Mouse (Mus musculus) kidney, postnatal 4 days (tissue): ENCODE measurements around the gene Reck.

Source experiments
- DNase-seq, 2 experiments: peaks; one replicate each; pipeline ENCODE4 v3.0.0; 2021; ENCODE audit warnings: mixed read lengths in 2 of 2

The Reck gene

DNA sequence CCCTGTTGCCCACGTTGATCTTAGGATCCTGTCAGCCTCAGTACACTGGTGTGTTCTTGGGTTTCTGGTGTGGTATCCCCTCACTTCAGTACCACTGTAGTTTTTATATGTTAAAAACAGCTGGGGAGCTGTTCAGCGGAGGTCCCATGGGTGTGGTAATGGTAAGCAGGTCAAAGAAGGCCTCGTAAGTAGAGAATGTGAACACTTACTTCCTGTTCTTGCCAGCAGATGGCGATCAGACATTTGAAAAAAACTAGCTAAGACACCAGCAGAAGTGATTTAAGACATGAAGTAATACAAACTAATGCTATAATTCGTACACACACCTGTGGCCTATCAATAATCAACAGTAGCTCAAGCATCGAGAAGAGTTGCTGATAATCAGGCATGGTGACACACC is 31.1 kb downstream of the Reck start:
- DNase-seq = peak; percentile 34 to 54

- no peak for DNase-seq
These were observed 42.9 kb downstream of the Reck start for GRCm38 (mm10) chr4:43918221-43918620.

GRCm38 (mm10) chr4:43920602-43921001 is 45.3 kb downstream of the Reck start:
- DNase-seq = no peak

- no peak for DNase-seq
These were observed 49.8 kb downstream of the Reck start for GRCm38 (mm10) chr4:43925125-43925524.

- peak; percentile 93 for DNase-seq
These were observed 50.4 kb downstream of the Reck start for GRCm38 (mm10) chr4:43925779-43926178.

DNA sequence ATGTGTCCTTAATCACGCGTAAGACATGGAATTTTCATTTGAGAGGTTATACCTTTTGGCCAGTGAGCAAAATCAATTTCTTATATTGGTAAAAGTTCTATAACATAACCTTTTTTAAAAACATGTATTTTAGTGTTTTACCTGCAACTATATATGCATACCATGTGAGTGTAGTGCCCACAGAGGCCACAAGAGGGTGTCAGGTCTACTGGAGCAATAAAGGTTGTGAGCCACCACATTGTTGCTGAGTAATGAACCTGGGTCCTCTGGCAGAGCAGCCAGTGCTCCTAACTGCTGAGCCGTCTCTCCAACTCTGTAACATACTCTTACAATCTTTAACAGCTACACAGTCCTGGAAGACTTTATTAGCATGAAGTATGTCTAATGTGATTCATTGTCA is 52.5 kb downstream of the Reck start:
- peak; percentile 69 to 71 for DNase-seq

- no peak for DNase-seq
These were observed 56.5 kb downstream of the Reck start for GRCm38 (mm10) chr4:43931877-43932276.

DNA sequence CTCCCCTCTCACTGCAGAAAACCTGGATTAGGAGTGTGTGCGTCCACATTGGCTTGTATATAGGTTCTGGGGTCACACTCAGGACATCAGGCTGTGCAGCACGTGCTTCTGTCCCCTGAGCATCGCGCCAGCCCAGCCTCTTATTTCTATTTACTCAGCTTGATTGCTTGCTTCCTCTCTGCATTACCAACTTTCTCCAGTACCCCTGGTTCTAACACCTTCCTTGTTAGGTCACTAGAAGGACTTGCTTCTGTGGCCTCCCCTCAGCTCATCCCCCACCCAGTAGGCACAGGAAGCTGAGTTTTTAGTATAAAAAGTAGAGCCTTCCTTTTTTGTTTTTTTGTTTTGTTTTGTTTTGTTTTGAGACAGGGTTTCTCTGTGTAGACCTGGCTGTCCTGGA is 60.9 kb downstream of the Reck start:
- DNase-seq = no peak

GRCm38 (mm10) chr4:43936749-43937674 is 61.7 kb downstream of the Reck start:
- DNase-seq = no peak

DNA sequence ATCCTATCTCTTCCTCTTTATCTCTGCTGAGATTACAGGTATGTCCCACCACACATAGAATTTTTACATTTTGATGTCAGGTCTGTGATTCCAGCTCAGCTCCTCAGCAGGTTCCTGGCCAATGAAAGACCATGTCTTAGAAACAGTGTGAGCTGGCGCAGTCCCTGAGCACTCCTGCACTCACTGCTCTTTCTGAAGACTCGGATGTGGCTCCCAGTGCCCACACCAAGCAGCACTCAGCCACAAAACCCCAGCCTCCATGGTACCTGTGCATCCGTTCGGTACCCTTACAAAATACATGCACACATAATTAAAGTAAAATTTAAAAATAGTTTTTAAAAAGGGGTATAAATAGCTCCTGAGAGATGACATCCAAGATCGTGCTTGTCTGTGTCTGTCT is 66.0 kb downstream of the Reck start:
- DNase-seq = no peak

GRCm38 (mm10) chr4:43942421-43942820 is 67.1 kb downstream of the Reck start:
- DNase-seq = no peak

- no peak for DNase-seq
These were observed 72.2 kb downstream of the Reck start for GRCm38 (mm10) chr4:43947571-43947970.

GRCm38 (mm10) chr4:43957292-43957845 is 82.0 kb downstream of the Reck start, which contains the start of gene Glipr2:
Gene Glipr2 (plus strand): TSS chr4:43957401.
- peak; percentile 93 to 95 for DNase-seq

- DNase-seq = peak; percentile 83 to 86
These were observed 82.6 kb downstream of the Reck start for GRCm38 (mm10) chr4:43957846-43958461.

GRCm38 (mm10) chr4:43959523-43960179 is 84.3 kb downstream of the Reck start:
- DNase-seq = no peak

DNA sequence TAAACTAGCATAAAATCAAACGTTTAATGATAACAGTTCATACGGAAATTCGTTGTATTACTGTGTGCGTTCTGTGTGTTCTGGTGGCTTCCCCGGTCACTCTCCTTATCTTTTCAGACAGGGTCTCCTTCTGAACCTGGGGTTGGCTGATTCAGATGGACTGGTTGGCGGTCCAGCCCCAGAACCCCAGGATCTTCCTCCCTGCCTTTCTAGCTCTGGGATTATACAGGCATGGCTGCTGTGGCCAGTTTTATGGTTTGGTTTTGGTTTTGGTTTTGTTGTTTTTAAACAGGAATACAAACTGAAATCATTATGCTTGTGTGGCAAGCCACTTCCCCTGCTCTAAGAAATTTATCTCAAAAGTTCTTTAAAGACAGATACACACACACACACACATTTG is 84.9 kb downstream of the Reck start:
- DNase-seq = no peak

DNA sequence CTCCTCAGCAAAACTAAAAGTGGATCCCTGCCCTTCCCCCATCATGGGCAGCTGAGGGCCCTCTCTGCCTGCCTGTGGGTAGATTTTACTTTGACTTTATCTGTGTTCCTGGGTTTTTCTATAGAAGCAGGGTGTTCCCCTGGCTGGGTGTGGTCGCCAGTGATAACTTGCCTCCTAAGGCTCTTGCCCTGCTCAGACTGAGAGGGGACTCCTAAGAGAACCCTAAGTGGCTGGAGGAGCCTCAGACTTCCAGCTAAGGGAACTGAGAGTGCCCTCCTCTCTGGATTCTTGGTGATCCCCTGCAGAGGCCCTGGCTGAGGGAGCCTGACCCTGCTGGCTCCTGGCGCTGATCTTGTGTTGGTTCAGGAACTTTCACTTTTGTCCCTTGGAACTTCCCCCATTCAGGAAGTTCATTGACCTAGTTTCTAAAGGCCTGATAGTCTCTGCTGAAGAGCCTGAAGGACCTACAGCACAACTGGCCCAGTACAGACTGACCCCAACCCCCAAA is 89.0 kb downstream of the Reck start:
- peak in 1 of 2 experiments; percentile 38 for DNase-seq

DNA sequence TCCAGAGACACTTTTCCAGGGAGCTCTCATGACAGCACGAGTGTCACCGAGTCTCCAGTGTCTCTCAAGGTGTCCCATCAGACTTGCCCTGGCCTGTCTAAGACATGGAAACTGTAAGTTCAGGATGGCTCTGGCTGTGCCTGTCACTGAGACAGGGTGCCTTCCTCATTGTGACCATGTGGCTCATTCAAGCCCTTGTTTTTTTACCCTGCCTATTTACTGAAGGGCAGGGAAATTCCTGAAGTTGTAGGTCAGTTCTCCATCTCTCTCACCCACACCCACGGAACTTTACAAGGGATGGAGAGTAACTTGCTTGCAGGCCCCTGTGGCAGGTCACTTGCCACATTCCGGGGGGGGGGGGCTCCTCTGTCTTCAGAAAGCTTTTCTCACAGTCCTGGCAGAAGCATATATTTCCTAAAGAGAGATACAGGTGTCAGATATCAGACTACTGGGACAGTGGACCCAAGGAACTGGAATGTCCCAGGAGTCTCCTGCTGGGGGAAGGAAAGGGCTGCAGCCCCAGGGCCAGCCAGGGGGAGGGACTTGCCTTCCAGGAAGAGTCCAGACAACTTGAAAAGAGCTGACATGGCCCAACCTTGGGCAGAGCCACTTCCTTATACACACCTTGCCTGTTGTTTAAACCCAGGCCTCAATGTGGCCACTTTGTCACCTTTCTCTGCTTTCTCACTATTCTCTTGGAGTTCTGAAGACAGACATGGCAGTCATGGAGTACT is 89.8 kb downstream of the Reck start:
- peak in 1 of 2 experiments; percentile 52 for DNase-seq

- DNase-seq = no peak
These were observed 90.7 kb downstream of the Reck start for GRCm38 (mm10) chr4:43965856-43966535.

DNA sequence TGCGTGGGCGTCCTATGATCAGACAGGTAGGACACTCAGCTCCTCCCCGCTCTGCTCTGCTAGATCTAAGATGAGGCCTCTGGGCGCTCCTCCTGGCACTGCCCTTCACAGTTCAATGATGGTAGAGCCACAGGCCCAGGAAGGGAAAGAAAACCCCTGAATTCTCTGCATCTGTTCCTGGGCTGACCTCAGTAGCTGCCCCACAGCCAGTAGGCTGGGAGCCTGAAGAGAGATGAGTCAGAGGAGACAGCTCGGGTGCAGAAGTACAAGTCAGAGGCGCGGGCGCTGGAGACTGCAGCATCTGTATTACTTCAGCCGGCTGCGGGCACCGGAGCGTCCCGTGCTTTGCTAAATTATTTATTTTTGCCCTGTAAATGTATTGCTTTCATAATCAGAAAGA is 93.3 kb downstream of the Reck start:
- peak; percentile 80 to 88 for DNase-seq

DNA sequence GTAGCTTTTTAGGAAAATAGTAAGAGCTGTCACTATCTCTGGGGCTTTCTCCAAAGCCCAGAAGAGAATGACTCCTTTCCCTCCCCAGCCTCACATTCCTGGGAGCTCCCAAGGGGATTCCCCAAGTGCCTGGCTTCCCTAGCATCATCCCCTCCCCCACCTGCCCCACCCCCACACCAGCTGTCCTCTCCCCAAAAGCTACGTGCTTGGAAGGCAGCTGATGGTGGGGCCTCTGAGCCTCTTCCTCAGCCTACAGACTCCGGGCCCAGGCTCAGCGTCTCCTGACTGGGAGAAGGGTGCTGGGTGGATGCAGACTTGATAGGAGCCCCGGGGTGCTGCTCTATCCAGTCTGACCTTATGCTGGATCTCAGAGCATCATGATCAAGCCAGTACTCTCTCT is 94.0 kb downstream of the Reck start:
- peak; percentile 47 to 67 for DNase-seq
